ENCODE assay signal across 21 mouse cellular contexts in genomic region chr4:43113491-43113890, GRCm38 (mm10). TPM values are rescaled to one million over a fixed set of nuclear protein-coding genes. Genes with fewer than 3 reads are reported as not detected.
A peak's percentile ranks its signal among the peaks of the same experiment; 100 is the strongest.
DNase-seq lines count a peak whose midpoint lies in the region; ATAC-seq and TF ChIP-seq lines count a peak whose summit lies in the region.
"Had no signal": no experiment of that assay in that cellular context is flagged by ENCODE, and none has a peak within 500 bp of the region (broad histone marks: within the 10 kb centered on the region; RNA-seq: fewer than 3 reads in every experiment).

No protein-coding gene starts in this region.

- no peak overlapping the region for H3K4me3 ChIP-seq in MEL (ENCODE audit: control insufficient read depth in 1 of 2, insufficient read depth in 1 of 2, low read depth in 2 of 2, low read length in 2 of 2)
- no peak overlapping the region for H3K4me3 ChIP-seq in liver, embryonic 11.5 days (ENCODE audit: low read depth, low read length)

- ATAC-seq in liver, embryonic 11.5 days (replicated peaks; ENCODE audit: low FRiP score) = no peak
- ATAC-seq: activated CD4-positive, CD25-positive, alpha-beta regulatory T cell, adult 4 months; CD4-positive, CD25-positive, alpha-beta regulatory T cell, adult 4 months; Patski had no signal

- no peak overlapping the region for H3K9ac ChIP-seq in MEL (ENCODE audit: control insufficient read depth, low read depth, low read length, poor library complexity, severe bottlenecking)
- no peak overlapping the region for H3K9ac ChIP-seq in liver, embryonic 11.5 days (ENCODE audit: low read depth, low read length)

- H3K27me3 ChIP-seq in MEL (ENCODE audit: control insufficient read depth in 1 of 2, insufficient read depth in 2 of 2, low read length in 2 of 2) = no peaks in the 10 kb centered on the region
- no peaks in the 10 kb centered on the region for H3K27me3 ChIP-seq in liver, embryonic 11.5 days (replicated peaks; ENCODE audit: control insufficient read depth, insufficient read depth, low read length)
- H3K27me3 ChIP-seq: CH12.LX, Patski had no signal

- H3K27ac ChIP-seq in MEL (ENCODE audit: control insufficient read depth, low read depth, low read length) = peak overlapping the region; percentile 45
- no peak overlapping the region for H3K27ac ChIP-seq in liver, embryonic 11.5 days (ENCODE audit: low read depth, low read length)

- no peak for TF ChIP-seq POLR2A in MEL (IDR thresholded peaks at IDR 0.05; ENCODE audit: control insufficient read depth in 1 of 2, insufficient read depth in 1 of 2, low read depth in 1 of 2, low read length in 2 of 2, poor library complexity in 1 of 2)

- H3K4me1 ChIP-seq in MEL (ENCODE audit: control insufficient read depth in 1 of 2, insufficient read depth in 2 of 2, low read length in 2 of 2) = peaks cover 14 to 27% of the 10 kb centered on the region in 2 experiments
- no peaks in the 10 kb centered on the region for H3K4me1 ChIP-seq in liver, embryonic 11.5 days (replicated peaks; ENCODE audit: control insufficient read depth, insufficient read depth, low read length)

- TF ChIP-seq CTCF in MEL (IDR thresholded peaks at IDR 0.05 in 2 of 3, conservative IDR thresholded peaks at IDR 0.05 in 1 of 3; ENCODE audit: control insufficient read depth in 1 of 3, insufficient read depth in 1 of 3, low read depth in 2 of 3, low read length in 3 of 3, poor library complexity in 1 of 3, severe bottlenecking in 1 of 3) = no peak

- no peak overlapping the region for H3K4me2 ChIP-seq in liver, embryonic 11.5 days

- peak; percentile 64 for DNase-seq in MEL (ENCODE audit: low read depth, low spot score)
- peak; percentile 41 for DNase-seq in MEL-GATA-1-ER (ENCODE audit: extremely low read depth, low read depth)
- no peak for DNase-seq in thymus, postnatal 36 days
- DNase-seq in liver, embryonic 11.5 days (ENCODE audit: low spot score) = no peak
- DNase-seq: adrenal gland, adult 2 months; adrenal gland, adult 8-10 months; adrenal gland, postnatal 10 days; adrenal gland, postnatal 14 days; adrenal gland, postnatal 25 days; adrenal gland, postnatal 36 days; B cell, adult 2 months; cerebellum, adult 11 months; cerebellum, adult 11-12 months; cerebellum, adult 18-20 months; cerebellum, adult 2 months; cerebellum, adult 8-10 months had no signal

- peaks cover 0 to 31% of the 10 kb centered on the region in 2 experiments; a peak in 2 of 4 replicates for H3K36me3 ChIP-seq in MEL (ENCODE audit: control insufficient read depth in 1 of 2, insufficient read depth in 2 of 2, low read length in 2 of 2)
- no peaks in the 10 kb centered on the region for H3K36me3 ChIP-seq in liver, embryonic 11.5 days (ENCODE audit: control insufficient read depth, insufficient read depth, low read length)
- H3K36me3 ChIP-seq: G1E had no signal

- TF ChIP-seq RAD21 in MEL (IDR thresholded peaks at IDR 0.05; ENCODE audit: low read depth, low read length) = no peak

- TF ChIP-seq EP300 in MEL (IDR thresholded peaks at IDR 0.05; ENCODE audit: low read depth in 1 of 2, low read length in 2 of 2) = peak; percentile 58 to 76; a peak in 3 of 4 replicates

- no peaks in the 10 kb centered on the region for H3K9me3 ChIP-seq in MEL (replicated peaks; ENCODE audit: insufficient read depth, low read length)
- no peaks in the 10 kb centered on the region for H3K9me3 ChIP-seq in liver, embryonic 11.5 days (ENCODE audit: control insufficient read depth, low read length)
- H3K9me3 ChIP-seq: G1E had no signal

- H3K79me2 ChIP-seq in MEL (ENCODE audit: control insufficient read depth, insufficient read depth, low read length, poor library complexity) = no peaks in the 10 kb centered on the region

TF ChIP-seq in MEL, 35 proteins besides CTCF, POLR2A, EP300 and RAD21:
- TF ChIP-seq MAX (IDR thresholded peaks at IDR 0.05; ENCODE audit: low read length) = no peak
- peak; percentile 65; the same call in 1 of the 2 replicates for TF ChIP-seq GATA1 (IDR thresholded peaks at IDR 0.05; ENCODE audit: low read depth, low read length)
- no peak for TF ChIP-seq MYC (IDR thresholded peaks at IDR 0.05; ENCODE audit: low read depth, low read length)
- TF ChIP-seq USF2 (IDR thresholded peaks at IDR 0.05; ENCODE audit: borderline replicate concordance in 1 of 2, insufficient read depth in 1 of 2, low read depth in 1 of 2, low read length in 2 of 2) = no peak
- TF ChIP-seq SMC3 (IDR thresholded peaks at IDR 0.05; ENCODE audit: low read depth, low read length) = no peak
- TF ChIP-seq CHD2 (IDR thresholded peaks at IDR 0.05; ENCODE audit: low read length) = no peak
- no peak for TF ChIP-seq CHD1 (IDR thresholded peaks at IDR 0.05; ENCODE audit: low read depth, low read length)
- no peak for TF ChIP-seq BHLHE40 (IDR thresholded peaks at IDR 0.05; ENCODE audit: borderline replicate concordance, low read depth, low read length)
- 0 out of 2 replicates have a peak, but pooled peaks have one; percentile 22 for TF ChIP-seq ETS1 (IDR thresholded peaks at IDR 0.05; ENCODE audit: low read depth, low read length)
- TF ChIP-seq MAFK (IDR thresholded peaks at IDR 0.05; ENCODE audit: borderline replicate concordance, low read depth, low read length) = no peak
- TF ChIP-seq ELF1 (IDR thresholded peaks at IDR 0.05; ENCODE audit: low read depth, low read length) = 0 out of 2 replicates have a peak, but pooled peaks have one; percentile 15
- TF ChIP-seq TCF12 (IDR thresholded peaks at IDR 0.05; ENCODE audit: low read depth, low read length) = peak; percentile 49; the same call in 1 of the 2 replicates
- peak; percentile 52 for TF ChIP-seq TAL1 (IDR thresholded peaks at IDR 0.05; ENCODE audit: low read length)

RNA-seq across cellular contexts. Expression of gene Unc13b, which starts 54.7 kb away (rescaled TPM):
- total RNA-seq in MEL (2012; rRNA removed) = 5.4 and 6.5 TPM in 2 replicates
- polyA plus RNA-seq in MEL (2012; ENCODE audit: insufficient read depth in 1 of 2, insufficient read length in 2 of 2, low read depth in 1 of 2, low replicate concordance in 2 of 2, missing spikeins in 1 of 2) = 1 to 10 TPM in 1 of 2 experiments, not detected in 1; 9.6 TPM
- polyA plus RNA-seq in liver, embryonic 11.5 days (2014; fragmentation: Nextera tagmentation; extraction: Ambion mirVana) = 2.0 and 2.4 TPM in 2 replicates

Comparison
In these comparisons a context has a peak if more than half of its experiments do, and no peak if none do; other contexts are left out.
1. DNase-seq: peak in MEL (single experiment) and MEL-GATA-1-ER (single experiment); none in thymus, postnatal 36 days (0 of 2) and liver, embryonic 11.5 days (single experiment).